Mouse (Mus musculus) T-helper 17 cell (primary cell): ENCODE data around the gene Cenpo.

Experiments used
- in situ Hi-C, 2 experiments: fragments of 300-600 bp; cut with MboI, MseI; formaldehyde crosslinking; loops; 1 replicate in 1 of 2; 2 replicates in 1 of 2; pipeline ENCODE4 v1.15.1; 2025; ENCODE audit warnings: high pct_unique_total_duplicates in 2 of 2

Gene Cenpo

GRCm38 (mm10) chr12:4157466-4157865, 76.6 kb downstream of the Cenpo start:
- in situ Hi-C loops: no loop called here

- in situ Hi-C loops: no loop called here
These were observed 82.1 kb downstream of the Cenpo start for GRCm38 (mm10) chr12:4151969-4152368.

GRCm38 (mm10) chr12:4150936-4151335, 83.2 kb downstream of the Cenpo start:
- in situ Hi-C loops: no loop called here
